Mouse (Mus musculus) yolk sac, embryonic 10.5 days (tissue): ENCODE measurements around the gene Asphd2.
A peak's percentile ranks its signal among the peaks of the same experiment; 100 is the strongest.

Experiments
- DNase-seq: peaks from one replicate; pipeline ENCODE4 v3.0.0-alpha.2; 2017; ENCODE audit warnings: low spot score

The Asphd2 gene

GRCm38 (mm10) chr5:112349169-112349568, 45.5 kb downstream of the Asphd2 start:
- no peak for DNase-seq

- DNase-seq = no peak
These were observed 48.3 kb downstream of the Asphd2 start for GRCm38 (mm10) chr5:112346211-112346965.

DNA sequence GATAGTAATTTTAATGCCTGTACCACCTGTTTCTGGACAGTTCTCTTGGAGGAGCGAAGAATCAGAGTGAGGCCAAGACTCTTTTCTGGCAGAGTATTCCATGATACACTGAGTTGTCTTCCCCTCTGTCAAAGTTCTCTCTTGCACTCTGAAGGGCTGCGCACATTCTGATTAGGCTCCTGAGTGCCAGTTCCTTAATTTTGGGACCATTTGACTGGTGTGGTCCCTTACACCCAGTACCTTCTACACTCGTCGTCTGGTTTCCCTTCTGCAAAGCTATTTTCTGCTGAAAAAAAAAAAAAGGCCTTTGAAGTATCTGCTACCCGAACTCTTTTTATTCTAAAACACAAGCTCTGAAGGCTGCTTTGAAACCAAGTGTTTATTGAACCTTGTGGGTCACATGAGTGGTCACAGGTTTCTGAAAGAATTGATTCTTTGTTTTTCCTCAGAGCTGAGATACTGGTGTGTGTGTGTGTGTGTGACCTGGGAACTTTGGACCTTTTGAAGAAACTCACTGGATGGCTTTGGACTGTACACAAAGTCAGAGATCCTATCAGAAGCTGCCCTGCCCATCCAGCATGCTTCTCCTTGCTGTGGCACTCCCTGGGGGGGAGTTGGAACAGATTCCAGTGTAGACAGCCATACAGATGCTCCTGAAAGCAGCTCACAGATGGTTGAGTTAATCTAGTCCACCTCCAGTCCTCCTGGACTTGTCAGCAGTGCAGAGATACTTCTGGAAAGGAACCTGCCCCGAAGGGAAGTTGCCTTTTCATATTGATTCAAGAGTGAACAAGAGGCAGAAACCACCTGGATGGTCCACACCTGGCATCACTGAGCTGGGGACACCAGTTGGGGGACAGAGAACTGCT, 50.3 kb downstream of the Asphd2 start:
- DNase-seq = peak; percentile 78

DNA sequence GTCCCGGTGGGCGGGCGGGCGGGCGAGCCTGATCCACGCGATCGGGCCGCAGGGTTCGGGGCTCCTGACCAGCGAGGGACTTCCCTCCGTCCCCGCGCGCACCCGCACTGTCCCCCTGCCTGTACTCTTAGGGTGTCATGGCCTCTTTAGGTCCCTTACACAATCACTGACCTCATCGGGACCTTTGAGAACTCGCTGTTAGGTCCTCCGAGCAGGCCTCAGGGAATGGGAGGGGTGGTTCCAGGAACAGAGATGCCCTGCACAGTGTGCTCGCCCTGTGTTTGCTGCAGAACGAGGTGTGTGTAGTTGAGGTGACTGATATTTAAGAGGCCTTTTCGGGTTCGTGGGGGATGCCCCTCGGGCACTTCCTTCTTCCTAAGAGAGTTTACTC, 51.5 kb downstream of the Asphd2 start:
- no peak for DNase-seq

- peak; percentile 79 for DNase-seq
These were observed 52.0 kb downstream of the Asphd2 start, which contains the start of the genes Srrd and Hps4 for GRCm38 (mm10) chr5:112342463-112343204. Srrd (minus strand) TSS chr5:112343040. Hps4 (plus strand) TSS chr5:112343083.

GRCm38 (mm10) chr5:112339215-112339614, 55.5 kb downstream of the Asphd2 start:
- DNase-seq = no peak

GRCm38 (mm10) chr5:112337004-112337403, 57.7 kb downstream of the Asphd2 start:
- no peak for DNase-seq

- DNase-seq = peak; percentile 26
These were observed 59.2 kb downstream of the Asphd2 start for GRCm38 (mm10) chr5:112335473-112335872.
